ENCODE assay signal across 20 mouse cellular contexts in genomic region chr9:44994962-44995361, GRCm38 (mm10). TPM values are rescaled to one million over a fixed set of nuclear protein-coding genes. Genes with fewer than 3 reads are reported as not detected.
"Had no signal": no experiment of that assay in that cellular context is flagged by ENCODE, and none has a peak within 500 bp of the region (broad histone marks: within the 10 kb centered on the region; RNA-seq: fewer than 3 reads in every experiment).

No protein-coding gene starts in this region.

- H3K4me2 ChIP-seq: neural tube, embryonic 12.5 days; neural tube, embryonic 13.5 days; neural tube, embryonic 15.5 days; stomach, embryonic 15.5 days had no signal

- H3K27me3 ChIP-seq: neural tube, embryonic 12.5 days; neural tube, embryonic 13.5 days; neural tube, embryonic 15.5 days; stomach, embryonic 15.5 days had no signal

- H3K36me3 ChIP-seq: neural tube, embryonic 12.5 days; neural tube, embryonic 13.5 days; neural tube, embryonic 15.5 days; stomach, embryonic 15.5 days had no signal

- H3K4me3 ChIP-seq: neural tube, embryonic 12.5 days; neural tube, embryonic 13.5 days; neural tube, embryonic 15.5 days; stomach, embryonic 15.5 days had no signal

- DNase-seq: retina, postnatal 1 day; right cerebral cortex, adult 18-20 months; right cerebral cortex, postnatal 14 days; right cerebral cortex, postnatal 25 days; right cerebral cortex, postnatal 4 days; spleen, adult 18-20 months; thymus, adult 18-20 months; thymus, adult 2 months; thymus, postnatal 14 days; thymus, postnatal 25 days; thymus, postnatal 36 days; thymus, postnatal 4 days had no signal

- H3K4me1 ChIP-seq: neural tube, embryonic 12.5 days; neural tube, embryonic 13.5 days; neural tube, embryonic 15.5 days; stomach, embryonic 15.5 days had no signal

- H3K9me3 ChIP-seq: neural tube, embryonic 12.5 days; neural tube, embryonic 13.5 days; neural tube, embryonic 15.5 days; stomach, embryonic 15.5 days had no signal

- H3K9ac ChIP-seq: neural tube, embryonic 12.5 days; neural tube, embryonic 13.5 days; neural tube, embryonic 15.5 days; stomach, embryonic 15.5 days had no signal

- H3K27ac ChIP-seq: neural tube, embryonic 12.5 days; neural tube, embryonic 13.5 days; neural tube, embryonic 15.5 days; stomach, embryonic 15.5 days; stomach, postnatal 0 days had no signal

RNA-seq across cellular contexts. Expression of gene Cd3d, which starts 13.4 kb away (rescaled TPM):
- polyA plus RNA-seq: neural tube, embryonic 12.5 days; neural tube, embryonic 13.5 days; neural tube, embryonic 14.5 days; neural tube, embryonic 15.5 days; stomach, embryonic 14.5 days had no signal

RNA-seq across cellular contexts. Expression of gene Cd3e, which starts 14.5 kb away (rescaled TPM):
- polyA plus RNA-seq: neural tube, embryonic 12.5 days; stomach, embryonic 14.5 days; stomach, postnatal 0 days had no signal

RNA-seq across cellular contexts. Expression of gene Cd3g, which starts 14.7 kb away (rescaled TPM):
- polyA plus RNA-seq: neural tube, embryonic 13.5 days; neural tube, embryonic 14.5 days; neural tube, embryonic 15.5 days; testis, adult 2 months had no signal

RNA-seq across cellular contexts. Expression of gene Mpzl2, which starts 44.6 kb away (rescaled TPM):
- polyA plus RNA-seq: neural tube, embryonic 14.5 days had no signal
